Mouse (Mus musculus) frontal cortex, adult 2 months (tissue): ENCODE results near the gene Kdm6b. TPM values are rescaled to one million over a fixed set of nuclear protein-coding genes. Genes with fewer than 3 reads are reported as not detected.
A peak's percentile ranks its signal among the peaks of the same experiment; 100 is the strongest.

Source experiments
- DNase-seq, 2 experiments: peaks; one replicate each; pipeline ENCODE4 v3.0.0; 2022; ENCODE audit warnings: low spot score in 1 of 2; ENCODE audit errors: extremely low spot score in 1 of 2
- polyA plus RNA-seq: library from polyadenylated mRNA; depleted of rRNA; stranded (reverse); fragments of >200 nt; gene quantifications from 2 replicates; pipeline ENCODE4 v1.2.3, GENCODE M21; 2012

Kdm6b gene
- polyA plus RNA-seq, 1 experiment = 12.7 TPM

- DNase-seq = no peak
Measured at GRCm38 (mm10) chr11:69419813-69420553, 6.5 kb upstream of the Kdm6b start.

DNA sequence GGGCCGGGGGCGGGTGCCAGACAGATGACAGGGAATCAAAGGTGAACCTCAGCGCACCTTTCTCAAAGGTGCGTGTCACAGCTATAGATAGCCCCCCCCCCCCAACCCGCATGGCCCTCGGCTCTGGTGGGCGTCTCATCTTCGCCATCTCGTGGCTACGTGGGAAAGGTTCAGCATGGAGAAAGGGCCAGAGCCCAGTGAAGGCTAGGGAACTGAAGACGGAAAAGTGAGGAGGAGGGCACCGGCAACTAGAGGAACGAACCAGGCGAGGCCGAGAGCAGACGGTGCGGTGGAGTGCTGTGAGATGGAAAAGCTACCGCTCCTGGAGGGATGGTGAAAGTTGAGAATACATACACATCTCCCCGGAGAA is 6.0 kb upstream of the Kdm6b start:
- peak in 1 of 2 experiments; percentile 66 for DNase-seq

GRCm38 (mm10) chr11:69418481-69419442 is 5.3 kb upstream of the Kdm6b start:
- peak; percentile 92 to 93 for DNase-seq

GRCm38 (mm10) chr11:69417449-69418384 is 4.2 kb upstream of the Kdm6b start:
- peak in 1 of 2 experiments; percentile 92 for DNase-seq

DNA sequence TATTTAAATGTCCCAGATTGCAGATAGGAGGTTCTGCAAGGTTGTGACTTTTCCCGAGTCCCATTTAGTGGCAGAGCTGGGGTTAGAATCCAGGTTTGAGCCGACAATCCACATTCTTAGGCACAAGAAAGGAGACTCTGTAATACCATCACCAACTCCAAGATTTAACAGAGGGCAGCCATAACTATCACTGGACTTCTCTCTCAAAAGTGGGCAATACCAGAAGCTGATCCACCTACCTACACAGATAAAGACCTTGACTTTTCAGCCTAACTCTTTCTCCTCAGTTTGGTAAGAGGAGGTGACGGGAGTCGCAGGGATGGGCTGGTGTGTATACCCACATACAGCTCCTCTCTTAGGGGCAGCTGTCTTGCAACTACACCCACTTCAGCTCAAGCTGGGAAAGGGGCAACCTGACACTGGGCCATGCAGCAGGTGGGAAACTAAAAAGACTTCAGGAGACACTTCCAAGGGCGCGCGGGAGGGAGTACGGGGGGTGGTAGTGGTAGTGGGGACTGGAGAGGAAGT is 3.5 kb upstream of the Kdm6b start:
- no peak for DNase-seq

GRCm38 (mm10) chr11:69416509-69416908 is 3.0 kb upstream of the Kdm6b start:
- DNase-seq = no peak

DNA sequence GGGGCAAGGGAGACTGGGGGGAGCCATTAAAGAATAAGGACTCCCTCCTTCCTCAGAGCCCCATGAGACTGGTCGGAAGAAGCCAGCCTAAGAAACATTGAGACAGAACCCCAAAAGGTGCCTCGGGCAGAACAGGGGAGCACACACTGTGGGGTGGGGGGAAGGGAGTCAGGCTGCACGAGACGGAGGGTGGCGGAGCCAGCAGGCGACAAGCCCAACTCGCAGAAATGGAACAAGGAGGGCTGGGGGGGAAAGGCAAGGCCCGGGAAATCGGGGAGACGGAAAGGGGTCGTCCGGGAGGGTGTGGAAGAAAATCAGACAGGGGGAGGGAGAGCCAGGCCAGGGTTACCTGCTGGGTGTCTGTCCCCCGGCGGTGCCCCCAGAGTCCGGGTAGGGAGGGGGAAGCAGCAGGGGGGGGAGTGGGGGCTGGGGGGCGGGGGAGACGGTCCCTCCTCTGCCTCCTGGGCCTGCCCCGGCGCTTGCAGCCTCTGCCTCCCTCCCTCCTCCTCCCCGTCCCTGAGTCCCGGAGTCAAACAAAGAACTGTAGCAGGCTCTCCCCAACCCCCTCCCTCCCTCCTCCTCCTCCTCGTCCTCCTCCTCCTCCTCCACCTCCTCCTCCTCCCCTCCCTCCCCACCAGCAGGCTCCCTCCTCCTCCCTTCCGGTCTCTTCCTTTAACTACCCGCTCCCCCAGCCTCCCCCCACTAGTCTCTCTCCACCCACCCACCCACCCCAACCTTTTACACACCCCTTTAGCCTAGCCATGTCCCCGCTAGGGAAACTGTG is 2.4 kb upstream of the Kdm6b start:
- DNase-seq = no peak

DNA sequence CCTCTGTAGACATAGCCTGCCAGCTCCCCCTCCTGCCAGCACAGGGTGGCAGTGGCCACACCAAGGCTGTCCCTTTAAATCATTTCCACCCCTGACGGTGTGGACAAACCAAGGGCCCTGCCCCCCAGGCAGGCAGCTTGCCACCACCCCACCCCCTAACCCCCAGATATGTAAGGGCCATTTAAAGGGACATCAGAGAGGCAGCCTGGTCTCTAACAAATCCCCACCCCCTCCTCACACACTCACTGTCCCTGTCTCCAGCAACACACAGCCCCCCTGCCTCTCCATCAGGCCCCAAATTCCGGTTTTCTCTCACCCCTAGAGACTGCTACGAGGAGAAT is 1.8 kb upstream of the Kdm6b start:
- peak in 1 of 2 experiments; percentile 46 for DNase-seq

DNA sequence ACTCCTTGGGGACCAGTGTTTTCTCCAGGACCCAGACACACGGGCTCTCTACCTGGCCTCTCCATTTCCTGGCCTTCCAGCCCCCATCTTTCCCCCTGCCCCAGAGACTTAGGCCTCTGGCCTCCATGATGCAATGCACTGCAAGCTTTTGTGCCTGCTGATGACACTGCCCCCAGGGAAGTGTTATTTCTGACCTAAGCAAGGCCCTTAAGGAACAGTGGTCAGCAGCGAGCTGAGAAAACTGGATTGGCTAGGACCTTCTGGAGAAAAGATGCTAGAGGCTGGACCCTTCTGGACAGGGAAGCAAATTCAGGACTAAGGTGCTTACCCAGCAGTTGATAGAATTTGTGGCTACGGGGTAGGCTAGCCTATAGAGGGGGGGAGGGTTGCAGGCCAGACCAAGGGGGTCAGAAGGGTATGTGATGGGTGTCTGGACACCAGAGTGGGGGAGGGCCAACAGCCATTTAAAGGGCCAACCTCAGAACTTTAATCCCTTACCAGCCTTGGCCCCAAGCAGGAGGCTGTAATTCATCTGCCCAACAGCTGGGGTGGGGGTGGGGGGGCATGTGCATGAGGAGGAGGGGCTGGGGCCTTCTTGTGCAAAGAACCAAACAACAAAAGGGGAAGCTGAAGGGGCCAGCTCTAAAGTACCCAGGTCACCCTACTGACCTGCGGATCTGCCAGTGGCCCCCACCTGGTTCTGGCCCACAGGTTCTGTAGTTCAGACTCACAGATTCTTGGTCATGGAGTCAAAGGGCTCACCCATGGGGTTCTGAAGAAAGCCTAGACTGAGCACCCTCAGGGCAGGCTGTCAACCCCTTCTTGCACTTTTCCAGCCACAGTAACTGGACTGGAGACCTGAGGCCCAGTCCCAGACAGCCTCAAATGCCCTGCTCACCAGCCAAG is 1.2 kb upstream of the Kdm6b start:
- DNase-seq = no peak

GRCm38 (mm10) chr11:69412548-69412947 is 927 bp downstream of the Kdm6b start:
- peak in 1 of 2 experiments; percentile 68 for DNase-seq

DNA sequence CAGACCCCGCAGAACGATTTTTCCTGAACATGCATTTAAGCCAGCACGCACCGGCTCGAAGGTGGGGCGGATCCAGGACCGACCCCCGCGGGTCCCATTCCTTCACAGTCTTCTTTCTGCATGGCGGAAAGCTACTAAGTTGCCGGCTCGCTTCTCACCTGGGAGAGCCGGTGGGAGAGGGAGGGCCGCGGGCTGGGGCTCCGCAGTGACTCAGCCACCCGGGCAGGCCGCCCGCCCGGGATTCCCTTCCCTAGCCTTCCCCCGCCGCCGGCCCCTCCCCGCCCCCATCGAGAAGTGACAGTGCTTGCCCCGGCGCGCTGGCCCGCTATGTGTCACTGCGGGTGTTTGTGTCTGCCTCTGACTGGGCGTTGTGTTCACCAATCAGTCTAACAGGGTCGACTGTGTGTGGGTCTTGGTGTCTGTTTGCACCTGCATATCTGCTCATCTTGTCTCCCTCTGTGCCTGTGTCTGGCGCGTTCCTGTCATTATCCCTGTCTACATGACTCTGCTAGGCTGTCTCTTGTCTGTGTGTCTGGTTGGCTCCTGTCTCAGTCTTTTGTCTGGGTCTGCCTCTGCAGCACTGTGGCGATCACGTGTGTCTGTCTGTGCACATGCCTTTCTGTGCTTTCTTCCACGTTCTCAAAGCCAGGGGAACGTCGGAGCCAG is 1.8 kb downstream of the Kdm6b start:
- DNase-seq = peak in 1 of 2 experiments; percentile 66

DNA sequence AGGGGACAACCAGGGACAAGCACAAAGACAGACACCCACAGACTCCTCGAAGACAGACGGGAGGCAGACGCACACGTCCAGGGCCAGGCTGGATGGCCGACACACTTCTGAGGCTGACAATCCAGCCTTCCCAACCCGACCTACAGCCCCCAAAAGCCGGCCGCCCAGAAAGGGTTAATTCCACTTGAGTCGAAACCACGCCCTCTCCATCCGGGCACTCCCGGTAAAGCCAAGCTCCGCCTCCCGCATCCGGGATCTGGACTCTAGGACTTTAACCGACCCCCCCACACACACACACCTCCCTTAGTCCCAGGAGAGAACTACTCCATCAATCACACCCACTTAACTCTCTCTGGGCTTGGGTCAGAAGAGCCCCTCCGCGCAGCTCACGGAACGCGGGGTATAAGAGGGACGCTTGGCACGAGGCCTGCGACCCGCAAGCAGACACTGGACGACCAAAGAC is 2.4 kb downstream of the Kdm6b start:
- peak; percentile 87 to 97 for DNase-seq

DNA sequence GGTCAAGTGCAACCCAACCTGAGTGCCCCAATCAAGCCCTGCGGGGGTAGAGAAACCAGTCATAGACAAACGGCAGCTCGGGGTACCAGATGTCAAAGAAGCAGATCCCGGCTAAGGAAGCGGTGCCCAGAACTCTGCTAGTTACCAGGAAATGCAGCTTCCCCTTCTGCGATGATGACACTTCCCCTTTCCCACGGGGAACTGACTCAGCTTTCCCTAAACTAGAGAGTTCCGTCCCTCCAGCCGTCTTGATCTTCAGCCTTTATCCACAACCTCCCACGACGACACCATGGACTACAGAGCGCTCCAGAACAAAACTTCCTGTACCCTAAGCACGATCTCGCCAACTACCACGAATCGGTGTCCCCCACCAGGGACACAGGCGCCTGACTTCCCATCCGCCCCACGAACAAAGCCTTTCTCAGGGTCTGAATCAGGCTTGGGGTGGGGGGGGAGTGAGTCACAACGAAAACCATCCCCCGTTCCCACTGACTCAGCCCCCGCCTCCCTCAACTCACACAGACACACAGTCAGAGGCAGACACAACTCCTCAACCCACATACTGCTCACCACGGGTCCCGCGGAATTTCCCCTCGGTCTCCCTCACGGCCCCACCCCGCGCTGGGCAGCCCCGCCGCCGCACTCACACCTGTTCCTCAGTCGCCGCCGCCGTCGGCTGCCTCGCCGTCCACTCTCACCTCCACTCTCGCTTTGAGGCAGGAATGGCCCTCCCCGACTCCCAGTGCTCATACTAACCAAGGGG is 3.0 kb downstream of the Kdm6b start:
- DNase-seq = peak in 1 of 2 experiments; percentile 71

DNA sequence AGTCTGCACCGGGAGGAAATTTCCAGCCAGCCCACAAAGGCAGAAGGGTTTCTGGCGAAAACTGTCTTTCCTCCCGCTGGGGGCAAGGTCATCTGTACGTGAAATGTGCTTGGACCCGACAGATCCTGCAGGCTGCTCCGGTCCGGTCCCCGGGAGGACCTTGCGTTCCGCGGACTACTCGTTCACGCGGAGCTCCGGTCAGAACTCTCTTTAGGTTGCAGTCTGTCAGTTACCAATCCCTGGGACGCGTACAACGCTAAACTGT is 3.5 kb downstream of the Kdm6b start:
- DNase-seq = no peak

DNA sequence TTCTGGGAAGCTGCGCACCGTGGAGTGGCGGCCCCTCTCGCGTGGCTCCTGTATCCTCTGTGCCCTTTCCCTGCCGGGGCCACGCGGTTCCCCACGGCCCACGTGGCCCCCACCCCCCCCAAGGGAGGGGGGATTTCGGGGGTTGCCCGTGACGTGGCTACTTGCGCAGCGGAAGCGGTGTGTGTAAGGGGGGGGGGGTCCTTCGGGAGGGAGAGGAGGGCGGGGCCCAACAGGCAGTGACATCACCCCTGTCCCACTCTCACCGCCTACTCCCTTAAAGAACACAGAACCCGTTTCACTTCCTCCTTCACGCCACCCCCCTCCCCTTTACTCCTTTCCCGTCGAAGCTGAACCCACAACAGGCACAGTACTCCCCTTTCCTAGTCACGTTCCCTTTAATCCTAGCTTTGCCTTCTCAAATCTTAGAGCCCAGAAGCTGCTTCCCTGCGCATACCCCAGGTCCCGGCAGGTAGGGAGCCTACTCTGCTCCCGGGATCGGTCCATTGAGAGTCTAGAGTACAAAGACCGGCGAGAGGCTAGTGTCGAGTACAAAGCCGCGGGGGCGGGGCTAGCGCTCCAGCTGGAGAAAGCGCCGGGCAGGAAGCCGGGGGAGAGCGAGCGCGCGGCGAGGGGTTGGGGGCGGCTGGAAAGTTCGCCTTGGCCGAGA is 4.0 kb downstream of the Kdm6b start:
- DNase-seq = peak in 1 of 2 experiments; percentile 87

GRCm38 (mm10) chr11:69408541-69409377 is 4.7 kb downstream of the Kdm6b start:
- peak; percentile 90 to 93 for DNase-seq
